ENCODE assay signal across 8 mouse cellular contexts in genomic region chrX:7750432-7751116, GRCm38 (mm10). TPM values are rescaled to one million over a fixed set of nuclear protein-coding genes. Genes with fewer than 3 reads are reported as not detected.
DNase-seq lines count a peak whose midpoint lies in the region; ATAC-seq and TF ChIP-seq lines count a peak whose summit lies in the region.

Gene Ccdc120, minus strand, starts transcription at chrX:7750905.

- H3K4me2 ChIP-seq in embryonic facial prominence, embryonic 14.5 days (ENCODE audit: low read depth, low read length) = peak within 1 kb of the TSS; percentile 55
- H3K4me2 ChIP-seq in heart, postnatal 0 days (ENCODE audit: low read depth, low read length) = peak within 1 kb of the TSS; percentile 79

- no peak within 1 kb of the TSS for H3K27ac ChIP-seq in embryonic facial prominence, embryonic 14.5 days (replicated peaks; ENCODE audit: low read depth, low read length)
- H3K27ac ChIP-seq in heart, postnatal 0 days (ENCODE audit: low read depth) = no peak within 1 kb of the TSS

- H3K4me3 ChIP-seq in G1E (ENCODE audit: low read depth, low read length) = peak within 1 kb of the TSS; percentile 73
- peak within 1 kb of the TSS; percentile 63 for H3K4me3 ChIP-seq in embryonic facial prominence, embryonic 14.5 days (ENCODE audit: low read depth, low read length)
- H3K4me3 ChIP-seq in heart, postnatal 0 days (ENCODE audit: low read depth, low read length) = peak within 1 kb of the TSS; percentile 68
- peak within 1 kb of the TSS; percentile 62 for H3K4me3 ChIP-seq in lung, adult 2 months (replicated peaks; ENCODE audit: extremely low read depth, low read depth, low read length)

- H3K4me1 ChIP-seq in G1E (ENCODE audit: insufficient read depth, low read depth, low read length) = peaks cover 6% of the 10 kb centered on the region; the same call in 1 of the 2 replicates
- no peaks in the 10 kb centered on the region for H3K4me1 ChIP-seq in embryonic facial prominence, embryonic 14.5 days (ENCODE audit: control insufficient read depth, insufficient read depth, low read length)
- H3K4me1 ChIP-seq in heart, postnatal 0 days (ENCODE audit: control insufficient read depth, insufficient read depth) = no peaks in the 10 kb centered on the region
- H3K4me1 ChIP-seq in lung, adult 2 months (ENCODE audit: control insufficient read depth, insufficient read depth, low read length) = 0 out of 2 replicates have a peak, but pooled peaks cover 2% of the 10 kb centered on the region

- H3K9me3 ChIP-seq in G1E (replicated peaks) = no peaks in the 10 kb centered on the region
- no peaks in the 10 kb centered on the region for H3K9me3 ChIP-seq in embryonic facial prominence, embryonic 14.5 days (ENCODE audit: control insufficient read depth, low read length)
- no peaks in the 10 kb centered on the region for H3K9me3 ChIP-seq in heart, postnatal 0 days (replicated peaks; ENCODE audit: control insufficient read depth, low read length)

- DNase-seq in G1E (ENCODE audit: low spot score) = peak; percentile 14
- peak; percentile 72 for DNase-seq in adrenal gland, postnatal 25 days
- peak; percentile 95 for DNase-seq in embryonic facial prominence, embryonic 14.5 days (ENCODE audit: low spot score)
- DNase-seq in heart, postnatal 0 days (ENCODE audit: low spot score) = peak; percentile 43
- no peak for DNase-seq in large intestine, adult 2 months (ENCODE audit: low read depth, low spot score)
- DNase-seq in lung, adult 2 months = peak; percentile 39
- peak; percentile 46 for DNase-seq in retina, adult 2 months (ENCODE audit: low read depth, low spot score)
- no peak for DNase-seq in spleen, postnatal 14 days (ENCODE audit: low spot score in 2 of 2)

- H3K36me3 ChIP-seq in G1E (replicated peaks) = no peaks in the 10 kb centered on the region
- H3K36me3 ChIP-seq in embryonic facial prominence, embryonic 14.5 days (ENCODE audit: control insufficient read depth, insufficient read depth, low read length) = no peaks in the 10 kb centered on the region
- no peaks in the 10 kb centered on the region for H3K36me3 ChIP-seq in heart, postnatal 0 days (replicated peaks; ENCODE audit: control insufficient read depth, insufficient read depth, low read length)

- ATAC-seq in G1E (ENCODE audit: extremely low read depth, insufficient number of reproducible peaks, low FRiP score, poor library complexity, severe bottlenecking) = no peak
- peak; percentile 86 for ATAC-seq in embryonic facial prominence, embryonic 14.5 days (ENCODE audit: low read depth)
- peak; percentile 36; the same call in 1 of the 2 replicates for ATAC-seq in heart, postnatal 0 days (ENCODE audit: insufficient read depth, low read depth)

- TF ChIP-seq EP300 in heart, postnatal 0 days (IDR thresholded peaks at IDR 0.05; ENCODE audit: low read depth) = no peak

- TF ChIP-seq CTCF in G1E (IDR thresholded peaks at IDR 0.05; ENCODE audit: low read depth, low read length) = no peak
- no peak for TF ChIP-seq CTCF in heart, postnatal 0 days (IDR thresholded peaks at IDR 0.05; ENCODE audit: low read depth)
- TF ChIP-seq CTCF in lung, adult 2 months (IDR thresholded peaks at IDR 0.05; ENCODE audit: insufficient read depth, low read length) = no peak

- no peaks in the 10 kb centered on the region for H3K27me3 ChIP-seq in G1E (ENCODE audit: insufficient read depth, low read length)
- H3K27me3 ChIP-seq in embryonic facial prominence, embryonic 14.5 days (replicated peaks; ENCODE audit: control insufficient read depth, insufficient read depth, low read length) = no peaks in the 10 kb centered on the region
- H3K27me3 ChIP-seq in heart, postnatal 0 days (ENCODE audit: control insufficient read depth, insufficient read depth, low read length) = no peaks in the 10 kb centered on the region

- TF ChIP-seq POLR2A in lung, adult 2 months (IDR thresholded peaks at IDR 0.05; ENCODE audit: borderline replicate concordance, extremely low read depth, low read depth, low read length) = no peak

- H3K9ac ChIP-seq in embryonic facial prominence, embryonic 14.5 days (ENCODE audit: low read depth, low read length) = peak within 1 kb of the TSS; percentile 69
- no peak within 1 kb of the TSS for H3K9ac ChIP-seq in heart, postnatal 0 days (replicated peaks; ENCODE audit: low read depth, low read length)

- WGBS in embryonic facial prominence, embryonic 14.5 days = 10% methylated on average over 30 of the region's 56 CpGs
- 16% methylated on average over 52 of the region's 56 CpGs for WGBS in heart, postnatal 0 days
- 15% methylated on average over 44 of the region's 56 CpGs for WGBS in large intestine, adult 2 months
- WGBS in lung, adult 2 months = 20% methylated on average over 56 of the region's 56 CpGs

RNA-seq across cellular contexts. Expression of gene Ccdc120, which starts in this region (rescaled TPM):
- total RNA-seq in G1E (2014; fragmentation: Nextera tagmentation) = 1.4 and 2.3 TPM in 2 replicates
- total RNA-seq in G1E (2017) = 0.70 and 0.76 TPM in 2 replicates
- 10.2 and 12.2 TPM in 2 replicates for polyA plus RNA-seq in G1E (2012)
- 4.4 and 6.0 TPM in 2 replicates for total RNA-seq in adrenal gland, postnatal 25 days (2021)
- 11.0 and 14.8 TPM in 2 replicates for polyA plus RNA-seq in embryonic facial prominence, embryonic 14.5 days (2014; fragmentation: Nextera tagmentation; extraction: Ambion mirVana)
- total RNA-seq in heart, postnatal 0 days (2014; rRNA removed; ENCODE audit: low replicate concordance) = 0.92 and 5.8 TPM in 2 replicates
- polyA plus RNA-seq in heart, postnatal 0 days (2015; fragmentation: Nextera tagmentation; extraction: Ambion mirVana) = 1.8 and 2.2 TPM in 2 replicates
- polyA plus RNA-seq in large intestine, adult 2 months (2012; rRNA removed) = 10.2 and 20.5 TPM in 2 replicates
- polyA plus RNA-seq in lung, adult 2 months (2012; rRNA removed) = 33.9 and 34.5 TPM in 2 replicates

Comparison
In these comparisons a context has a peak if more than half of its experiments do, and no peak if none do; other contexts are left out.
1. DNase-seq: peak in G1E (single experiment), adrenal gland, postnatal 25 days (single experiment), embryonic facial prominence, embryonic 14.5 days (single experiment), heart, postnatal 0 days (single experiment), lung, adult 2 months (single experiment) and retina, adult 2 months (single experiment); none in large intestine, adult 2 months (single experiment) and spleen, postnatal 14 days (0 of 2).
2. Peak in every context shown above with its lines, with median percentiles within 50 percentile points of each other: H3K4me3 ChIP-seq.